11 mouse cellular contexts compared by ENCODE assay signal in the genomic region with DNA sequence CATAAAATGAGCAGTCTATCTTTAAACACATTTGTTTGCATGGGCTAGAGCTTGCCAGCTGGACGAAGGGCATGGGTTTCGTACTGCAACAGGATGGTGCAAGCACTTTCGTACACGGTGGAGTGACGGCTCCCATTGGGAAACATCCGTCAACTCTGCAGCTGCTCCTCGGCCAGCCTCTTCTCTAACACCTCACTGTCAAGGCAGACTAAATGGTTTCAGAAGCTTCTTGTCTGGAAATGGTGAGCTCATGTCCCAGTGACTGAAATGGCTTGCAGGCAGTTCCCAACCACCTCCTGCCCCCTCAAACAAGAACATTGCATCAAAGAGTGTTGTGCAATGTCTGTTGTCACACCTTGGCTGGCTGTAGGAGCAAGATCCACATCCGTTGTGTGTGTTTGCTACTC.
DNase-seq lines count a peak whose midpoint lies in the region; ATAC-seq lines count a peak whose summit lies in the region.
"Had no signal": no experiment of that assay in that cellular context is flagged by ENCODE, and none has a peak within 500 bp of the region (broad histone marks: within the 10 kb centered on the region; RNA-seq: fewer than 3 reads in every experiment).

No protein-coding gene starts in this region.

- no peak overlapping the region for H3K9ac ChIP-seq in liver, embryonic 16.5 days (ENCODE audit: low read depth, low read length)
- no peak overlapping the region for H3K9ac ChIP-seq in stomach, embryonic 15.5 days
- H3K9ac ChIP-seq: embryonic facial prominence, embryonic 15.5 days; heart, embryonic 15.5 days had no signal

- no peaks in the 10 kb centered on the region for H3K9me3 ChIP-seq in liver, embryonic 16.5 days (replicated peaks; ENCODE audit: control insufficient read depth, low read length)
- no peaks in the 10 kb centered on the region for H3K9me3 ChIP-seq in stomach, embryonic 15.5 days
- H3K9me3 ChIP-seq: embryonic facial prominence, embryonic 15.5 days; heart, embryonic 15.5 days; midbrain, embryonic 10.5 days had no signal

- DNase-seq in left cerebral cortex, postnatal 4 days: peak; percentile 6
- no peak for DNase-seq in left cerebral cortex, postnatal 14 days (ENCODE audit: low spot score in 2 of 2)
- DNase-seq in gastrocnemius, postnatal 14 days: peak; percentile 22
- DNase-seq in cerebellum, postnatal 36 days: no peak
- DNase-seq in thymus, adult 18-20 months: no peak
- DNase-seq: kidney, postnatal 4 days had no signal

- WGBS in liver, embryonic 16.5 days (ENCODE audit: insufficient replicate concordance): 37% methylated on average over 8 of the region's 8 CpGs
- 33% methylated on average over 8 of the region's 8 CpGs for WGBS in stomach, embryonic 15.5 days

- H3K27ac ChIP-seq in liver, embryonic 16.5 days (ENCODE audit: low read length): peak overlapping the region; percentile 79
- H3K27ac ChIP-seq in stomach, embryonic 15.5 days: no peak overlapping the region
- H3K27ac ChIP-seq: embryonic facial prominence, embryonic 15.5 days; heart, embryonic 15.5 days; midbrain, embryonic 10.5 days had no signal

- H3K4me1 ChIP-seq in liver, embryonic 16.5 days (ENCODE audit: control insufficient read depth, low read depth, low read length): no peaks in the 10 kb centered on the region
- 0 out of 2 replicates have a peak, but pooled peaks cover 2% of the 10 kb centered on the region for H3K4me1 ChIP-seq in stomach, embryonic 15.5 days

- H3K4me2 ChIP-seq in liver, embryonic 16.5 days (ENCODE audit: low read depth, low read length): no peak overlapping the region
- no peak overlapping the region for H3K4me2 ChIP-seq in stomach, embryonic 15.5 days
- H3K4me2 ChIP-seq: embryonic facial prominence, embryonic 15.5 days; heart, embryonic 15.5 days had no signal

- no peaks in the 10 kb centered on the region for H3K27me3 ChIP-seq in liver, embryonic 16.5 days (ENCODE audit: control insufficient read depth, insufficient read depth, low read depth, low read length)
- H3K27me3 ChIP-seq in stomach, embryonic 15.5 days (replicated peaks): no peaks in the 10 kb centered on the region
- H3K27me3 ChIP-seq: heart, embryonic 15.5 days had no signal

- ATAC-seq in liver, embryonic 16.5 days (ENCODE audit: low read depth): peak; percentile 86
- 0 out of 2 replicates have a peak, but pooled peaks have one; percentile 53 for ATAC-seq in stomach, embryonic 15.5 days (ENCODE audit: insufficient read depth, low FRiP score, low read depth)

- no peaks in the 10 kb centered on the region for H3K36me3 ChIP-seq in liver, embryonic 16.5 days (ENCODE audit: control insufficient read depth, insufficient read depth)
- no peaks in the 10 kb centered on the region for H3K36me3 ChIP-seq in stomach, embryonic 15.5 days
- H3K36me3 ChIP-seq: embryonic facial prominence, embryonic 15.5 days; heart, embryonic 15.5 days; midbrain, embryonic 10.5 days had no signal

- no peak overlapping the region for H3K4me3 ChIP-seq in liver, embryonic 16.5 days (ENCODE audit: low read depth, low read length)
- H3K4me3 ChIP-seq in stomach, embryonic 15.5 days (replicated peaks): no peak overlapping the region
- H3K4me3 ChIP-seq: embryonic facial prominence, embryonic 15.5 days; heart, embryonic 15.5 days; midbrain, embryonic 10.5 days had no signal

- intact Hi-C loops in left cerebral cortex, postnatal 4 days (cut with DNase I): no loop called here
- intact Hi-C loops in left cerebral cortex, postnatal 14 days (cut with DNase I): no loop called here
- intact Hi-C loops in gastrocnemius, postnatal 14 days (cut with DNase I; ENCODE audit: low total_unique reads): no loop called here

Comparison
In these comparisons a context has a peak if more than half of its experiments do, and no peak if none do; other contexts are left out.
1. DNase-seq: peak in left cerebral cortex, postnatal 4 days (single experiment) and gastrocnemius, postnatal 14 days (single experiment); none in left cerebral cortex, postnatal 14 days (0 of 2), cerebellum, postnatal 36 days (0 of 2) and thymus, adult 18-20 months (0 of 2).